Mouse (Mus musculus) adrenal gland, postnatal 10 days (tissue): Measurements from ENCODE around the gene Ppp4r4. TPM values are rescaled to one million over a fixed set of nuclear protein-coding genes. Genes with fewer than 3 reads are reported as not detected.
"Not testable (repeated sequence)": the region's sequence is repeated elsewhere in the genome, so short reads cannot be mapped to it uniquely, and the experiment has no call there.

Source experiments
- DNase-seq: peaks from one replicate; pipeline ENCODE4 v3.0.0; 2021; ENCODE audit warnings: mixed read lengths
- total RNA-seq, 2 experiments: library from RNA; stranded (reverse); gene quantifications; 2 replicates each; pipeline ENCODE4 v1.2.3; 2021

Gene Ppp4r4
- total RNA-seq, 2 experiments from 2014 or later: 2.3 to 3.2 TPM

GRCm38 (mm10) chr12:103635846-103636245 is 103.8 kb downstream of the Ppp4r4 start:
- DNase-seq: no peak

- DNase-seq: peak; percentile 93
Observed at GRCm38 (mm10) chr12:103643336-103643735, 111.3 kb downstream of the Ppp4r4 start.

GRCm38 (mm10) chr12:103643818-103644217 is 111.7 kb downstream of the Ppp4r4 start:
- no peak for DNase-seq

GRCm38 (mm10) chr12:103644601-103645000 is 112.5 kb downstream of the Ppp4r4 start:
- no peak for DNase-seq

- DNase-seq: no peak
Observed at GRCm38 (mm10) chr12:103646314-103646713, 114.2 kb downstream of the Ppp4r4 start.

GRCm38 (mm10) chr12:103653836-103654235 is 121.8 kb downstream of the Ppp4r4 start:
- peak; percentile 17 for DNase-seq

GRCm38 (mm10) chr12:103655123-103656044 is 123.3 kb downstream of the Ppp4r4 start:
- no peak for DNase-seq

GRCm38 (mm10) chr12:103656848-103657626 is 125.0 kb downstream of the Ppp4r4 start, which contains the start of gene Serpina6:
Gene Serpina6 (minus strand): TSS chr12:103657212.
- DNase-seq: no peak

- no peak for DNase-seq
Observed at GRCm38 (mm10) chr12:103657991-103658390, 125.9 kb downstream of the Ppp4r4 start.

GRCm38 (mm10) chr12:103659171-103659570 is 127.1 kb downstream of the Ppp4r4 start:
- DNase-seq: peak; percentile 41

- DNase-seq: no peak
Observed at GRCm38 (mm10) chr12:103660076-103660475, 128.0 kb downstream of the Ppp4r4 start.

GRCm38 (mm10) chr12:103662053-103662452 is 130.0 kb downstream of the Ppp4r4 start:
- DNase-seq: not testable (repeated sequence)

Other genes starting within 250 kb of the Ppp4r4 start
- not detected for gene Fam181a, start 221.3 kb upstream of the Ppp4r4 start, total RNA-seq
- 10 to 100 TPM in 1 of 2 experiments, 1 to 10 TPM in 1; 5.5 to 20.3 TPM for gene Asb2, start 176.3 kb upstream of the Ppp4r4 start, total RNA-seq
- gene Otub2, start 143.6 kb upstream of the Ppp4r4 start, total RNA-seq: 1 to 10 TPM; 3.6 to 4.4 TPM
- 1 to 10 TPM in 1 of 2 experiments, under 1 TPM in 1; 0.99 to 1.3 TPM for gene 9330161L09Rik, start 124.5 kb upstream of the Ppp4r4 start, total RNA-seq
- 10 to 100 TPM; 94.4 to 99.7 TPM for gene Ddx24, start 106.5 kb upstream of the Ppp4r4 start, total RNA-seq
- gene Ifi27, start 98.1 kb upstream of the Ppp4r4 start, total RNA-seq: 1,000 to 10,000 TPM; 1,092 to 1,163 TPM
- gene Ifi27l2a, start 88.6 kb upstream of the Ppp4r4 start, total RNA-seq: 10 to 100 TPM; 15.6 to 16.8 TPM
- gene Ifi27l2b, start 75.1 kb upstream of the Ppp4r4 start, total RNA-seq: not detected
- 10 to 100 TPM; 11.9 to 22.2 TPM for gene Serpina10, start 99.2 kb downstream of the Ppp4r4 start, total RNA-seq
- gene Serpina6, start 124.9 kb downstream of the Ppp4r4 start, total RNA-seq: 10 to 100 TPM; 12.2 to 21.7 TPM
- gene Serpina16, start 143.9 kb downstream of the Ppp4r4 start, total RNA-seq: not detected
- not detected for gene Serpina1f, start 163.2 kb downstream of the Ppp4r4 start, total RNA-seq
- gene Serpina1d, start 241.3 kb downstream of the Ppp4r4 start, total RNA-seq: 100 to 1,000 TPM; 308 to 732 TPM